Mouse (Mus musculus): ENCODE results near the gene Asgr2. TPM values are rescaled to one million over a fixed set of nuclear protein-coding genes. Genes with fewer than 3 reads are reported as not detected.

Gene Asgr2
- polyA plus RNA-seq, 1 experiment, result 1.3 TPM

DNA sequence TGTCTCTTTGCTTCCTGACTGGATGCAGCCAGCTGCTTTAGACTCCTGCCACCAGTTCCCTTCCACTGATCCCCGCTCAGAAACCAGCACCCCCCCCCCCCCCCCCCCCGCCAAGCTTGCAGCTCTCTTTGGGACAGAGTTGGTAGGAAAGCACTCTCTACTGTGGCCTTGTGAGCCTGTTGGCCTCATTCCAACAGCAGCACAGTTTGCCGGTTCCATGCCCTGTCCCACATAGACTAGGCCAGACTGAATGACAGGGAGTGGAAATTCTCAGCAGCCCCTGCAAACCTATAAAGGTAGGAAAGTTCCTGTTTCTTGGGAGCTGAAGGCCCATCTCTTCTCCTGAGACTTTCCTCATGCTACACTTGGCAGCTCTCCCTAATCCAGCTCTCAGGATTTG, 15.0 kb upstream of the Asgr2 start:
- H3K4me3 ChIP-seq (ENCODE audit: insufficient read depth, poor library complexity, severe bottlenecking), result no peak overlapping the region
- H3K79me3 ChIP-seq (ENCODE audit: low read depth), result no peaks in the 10 kb centered on the region
- H3K27me3 ChIP-seq (ENCODE audit: control insufficient read depth, insufficient read depth, insufficient read length), result no peaks in the 10 kb centered on the region
- H3K79me2 ChIP-seq (ENCODE audit: control insufficient read depth, insufficient read depth), result no peaks in the 10 kb centered on the region
- no peak for TF ChIP-seq MYOD1 (IDR thresholded peaks at IDR 0.05; ENCODE audit: control insufficient read depth, insufficient read length, low read depth)
- no peak for TF ChIP-seq MAX (IDR thresholded peaks at IDR 0.05)
- no peak for TF ChIP-seq USF1 (IDR thresholded peaks at IDR 0.05; ENCODE audit: low read depth)
- TF ChIP-seq CEBPB (IDR thresholded peaks at IDR 0.05; ENCODE audit: low read depth), result no peak
- no peak for TF ChIP-seq MYOG (IDR thresholded peaks at IDR 0.05; ENCODE audit: control insufficient read depth, extremely low read depth, insufficient read length)
- TF ChIP-seq FOSL1 (IDR thresholded peaks at IDR 0.05; ENCODE audit: insufficient read depth, low read length, poor library complexity, severe bottlenecking), result no peak
- H3ac ChIP-seq (ENCODE audit: control insufficient read depth, insufficient read length, low read depth), result no peak overlapping the region
- H3K36me3 ChIP-seq (ENCODE audit: control insufficient read depth, insufficient read depth), result no peaks in the 10 kb centered on the region

DNA sequence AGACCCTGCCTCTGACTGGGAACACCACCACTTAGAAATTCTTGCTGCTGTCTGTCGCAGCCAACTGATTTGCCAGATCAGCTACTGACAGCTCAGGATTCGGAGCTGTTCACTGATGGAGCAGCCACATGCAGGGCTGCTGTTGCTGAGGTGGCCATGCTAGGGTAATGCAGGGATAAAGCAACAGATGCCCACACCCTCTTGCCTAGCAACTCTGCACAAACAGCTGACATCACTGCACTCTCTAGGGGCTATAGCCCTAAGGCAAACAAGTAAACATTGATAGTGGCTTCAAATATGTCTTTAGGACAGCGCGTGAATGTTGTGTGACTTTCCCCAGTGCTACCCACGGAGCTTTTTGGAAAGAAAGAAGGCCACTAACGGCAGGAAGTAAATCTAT, 13.3 kb upstream of the Asgr2 start:
- H3K79me3 ChIP-seq (ENCODE audit: low read depth), result no peaks in the 10 kb centered on the region
- no peaks in the 10 kb centered on the region for H3K79me2 ChIP-seq (ENCODE audit: control insufficient read depth, insufficient read depth)
- H3K27me3 ChIP-seq (ENCODE audit: control insufficient read depth, insufficient read depth, insufficient read length), result no peaks in the 10 kb centered on the region
- no peak overlapping the region for H3ac ChIP-seq (ENCODE audit: control insufficient read depth, insufficient read length, low read depth)
- no peak overlapping the region for H3K4me3 ChIP-seq (ENCODE audit: insufficient read depth, poor library complexity, severe bottlenecking)
- TF ChIP-seq FOSL1 (IDR thresholded peaks at IDR 0.05; ENCODE audit: insufficient read depth, low read length, poor library complexity, severe bottlenecking) (no peak), CEBPB (IDR thresholded peaks at IDR 0.05; ENCODE audit: low read depth) (no peak), MYOG (IDR thresholded peaks at IDR 0.05; ENCODE audit: control insufficient read depth, extremely low read depth, insufficient read length) (no peak), CTCF (IDR thresholded peaks at IDR 0.05; ENCODE audit: control insufficient read depth, insufficient read depth, insufficient read length) (no peak), MAX (IDR thresholded peaks at IDR 0.05) (no peak), USF1 (IDR thresholded peaks at IDR 0.05; ENCODE audit: low read depth) (no peak), MYOD1 (IDR thresholded peaks at IDR 0.05; ENCODE audit: control insufficient read depth, insufficient read length, low read depth) (no peak)
- H3K36me3 ChIP-seq (ENCODE audit: control insufficient read depth, insufficient read depth), result no peaks in the 10 kb centered on the region

DNA sequence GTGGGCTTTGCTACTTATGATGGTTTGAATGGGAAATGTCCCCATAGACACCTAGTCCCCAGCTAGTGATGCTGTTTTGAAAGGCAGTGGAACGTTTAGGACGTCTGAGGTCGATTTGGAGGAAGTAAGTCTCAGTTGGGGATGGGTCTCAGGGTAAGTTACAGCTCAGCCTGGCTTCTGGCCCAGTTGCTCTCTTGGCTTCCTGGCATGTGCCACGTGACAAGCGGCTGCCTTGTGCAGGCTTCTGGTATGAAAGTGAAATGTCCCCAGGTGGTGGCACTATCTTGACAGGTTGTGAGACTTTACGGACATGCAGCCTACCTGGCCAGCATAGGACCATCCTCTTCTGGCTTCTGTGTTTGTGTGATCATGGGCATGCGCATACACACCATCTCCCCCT, 12.5 kb upstream of the Asgr2 start:
- no peaks in the 10 kb centered on the region for H3K36me3 ChIP-seq (ENCODE audit: control insufficient read depth, insufficient read depth)
- H3ac ChIP-seq (ENCODE audit: control insufficient read depth, insufficient read length, low read depth), result no peak overlapping the region
- H3K79me2 ChIP-seq (ENCODE audit: control insufficient read depth, insufficient read depth), result no peaks in the 10 kb centered on the region
- H3K79me3 ChIP-seq (ENCODE audit: low read depth), result no peaks in the 10 kb centered on the region
- H3K27me3 ChIP-seq (ENCODE audit: control insufficient read depth, insufficient read depth, insufficient read length), result no peaks in the 10 kb centered on the region
- TF ChIP-seq CTCF (IDR thresholded peaks at IDR 0.05; ENCODE audit: control insufficient read depth, insufficient read depth, insufficient read length) (no peak), FOSL1 (IDR thresholded peaks at IDR 0.05; ENCODE audit: insufficient read depth, low read length, poor library complexity, severe bottlenecking) (no peak), MYOD1 (IDR thresholded peaks at IDR 0.05; ENCODE audit: control insufficient read depth, insufficient read length, low read depth) (no peak), USF1 (IDR thresholded peaks at IDR 0.05; ENCODE audit: low read depth) (peak; percentile 51), MYOG (IDR thresholded peaks at IDR 0.05; ENCODE audit: control insufficient read depth, extremely low read depth, insufficient read length) (no peak), CEBPB (IDR thresholded peaks at IDR 0.05; ENCODE audit: low read depth) (no peak), MAX (IDR thresholded peaks at IDR 0.05) (peak; percentile 12)
- no peak overlapping the region for H3K4me3 ChIP-seq (ENCODE audit: insufficient read depth, poor library complexity, severe bottlenecking)

DNA sequence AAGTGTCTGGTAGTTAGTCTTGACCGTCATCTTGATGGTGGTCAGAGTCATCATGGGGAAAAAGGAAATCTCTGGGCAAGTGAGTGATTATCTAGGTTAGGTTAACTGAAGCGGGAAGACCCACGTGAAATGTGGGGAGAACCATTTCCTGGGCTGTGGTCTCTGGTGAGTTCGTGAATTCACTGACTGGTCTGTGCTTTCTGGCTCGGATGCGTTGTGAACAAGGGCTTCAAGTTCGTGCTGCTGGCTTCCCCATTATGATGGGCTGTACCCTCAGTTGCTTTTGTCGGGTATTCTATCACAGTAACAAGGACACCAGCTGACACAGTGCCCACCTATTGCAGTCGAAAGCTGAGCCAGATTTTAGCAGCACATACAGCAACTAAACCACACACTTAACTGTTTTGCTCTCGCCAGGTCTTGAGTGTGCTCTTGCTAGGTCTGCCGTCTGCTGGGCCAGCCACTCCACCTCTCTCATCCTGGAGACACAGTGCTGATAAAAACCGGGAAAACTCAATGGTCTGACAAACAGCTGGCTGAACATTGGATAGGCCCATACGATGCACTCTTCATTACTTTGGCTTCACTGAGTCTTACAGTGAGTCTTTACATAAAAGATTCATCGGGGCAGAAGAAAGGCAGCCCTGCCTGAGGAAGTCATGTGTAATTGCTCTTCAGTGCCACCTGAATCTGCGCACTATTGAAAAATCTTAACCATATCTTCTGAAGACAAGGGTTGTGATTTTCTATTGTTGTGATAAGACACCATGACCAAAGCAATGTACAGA, 11.4 kb upstream of the Asgr2 start:
- TF ChIP-seq USF1 (IDR thresholded peaks at IDR 0.05; ENCODE audit: low read depth) (no peak), CTCF (IDR thresholded peaks at IDR 0.05; ENCODE audit: control insufficient read depth, insufficient read depth, insufficient read length) (no peak), FOSL1 (IDR thresholded peaks at IDR 0.05; ENCODE audit: insufficient read depth, low read length, poor library complexity, severe bottlenecking) (no peak), MAX (IDR thresholded peaks at IDR 0.05) (no peak), CEBPB (IDR thresholded peaks at IDR 0.05; ENCODE audit: low read depth) (no peak), MYOD1 (IDR thresholded peaks at IDR 0.05; ENCODE audit: control insufficient read depth, insufficient read length, low read depth) (no peak), MYOG (IDR thresholded peaks at IDR 0.05; ENCODE audit: control insufficient read depth, extremely low read depth, insufficient read length) (no peak)
- Histone ChIP-seq H3ac (ENCODE audit: control insufficient read depth, insufficient read length, low read depth) (no peak overlapping the region), H3K79me2 (ENCODE audit: control insufficient read depth, insufficient read depth) (no peaks in the 10 kb centered on the region), H3K27me3 (ENCODE audit: control insufficient read depth, insufficient read depth, insufficient read length) (no peaks in the 10 kb centered on the region), H3K79me3 (ENCODE audit: low read depth) (no peaks in the 10 kb centered on the region), H3K36me3 (ENCODE audit: control insufficient read depth, insufficient read depth) (no peaks in the 10 kb centered on the region), H3K4me3 (ENCODE audit: insufficient read depth, poor library complexity, severe bottlenecking) (no peak overlapping the region)

DNA sequence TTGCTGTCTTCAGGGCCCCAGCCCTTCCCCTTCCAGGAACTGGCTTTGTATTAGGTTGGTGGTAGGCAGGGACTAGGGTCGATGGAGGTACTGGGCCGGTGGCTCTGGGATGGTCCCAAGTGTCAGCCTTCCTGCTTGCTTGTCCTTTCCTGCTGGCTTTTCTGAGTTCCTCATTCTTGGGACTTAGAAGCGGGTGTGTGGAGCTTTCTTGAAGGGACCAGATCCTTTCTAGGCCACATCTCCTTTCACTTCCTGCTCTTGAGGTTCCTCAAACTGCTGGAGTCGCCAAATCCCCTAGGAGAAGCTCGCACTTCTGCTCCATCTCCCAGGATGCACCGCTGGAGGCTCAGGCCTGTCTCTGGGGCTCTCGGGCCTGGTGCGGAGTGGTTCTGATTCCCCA, 7.9 kb upstream of the Asgr2 start:
- Histone ChIP-seq H3K79me3 (ENCODE audit: low read depth) (no peaks in the 10 kb centered on the region), H3K79me2 (ENCODE audit: control insufficient read depth, insufficient read depth) (no peaks in the 10 kb centered on the region), H3ac (ENCODE audit: control insufficient read depth, insufficient read length, low read depth) (no peak overlapping the region), H3K4me3 (ENCODE audit: insufficient read depth, poor library complexity, severe bottlenecking) (no peak overlapping the region), H3K27me3 (ENCODE audit: control insufficient read depth, insufficient read depth, insufficient read length) (no peaks in the 10 kb centered on the region), H3K36me3 (ENCODE audit: control insufficient read depth, insufficient read depth) (no peaks in the 10 kb centered on the region)
- TF ChIP-seq CEBPB (IDR thresholded peaks at IDR 0.05; ENCODE audit: low read depth), result no peak
- TF ChIP-seq MYOG (IDR thresholded peaks at IDR 0.05; ENCODE audit: control insufficient read depth, extremely low read depth, insufficient read length), result no peak
- no peak for TF ChIP-seq MYOD1 (IDR thresholded peaks at IDR 0.05; ENCODE audit: control insufficient read depth, insufficient read length, low read depth)
- no peak for TF ChIP-seq USF1 (IDR thresholded peaks at IDR 0.05; ENCODE audit: low read depth)
- no peak for TF ChIP-seq MAX (IDR thresholded peaks at IDR 0.05)
- no peak for TF ChIP-seq CTCF (IDR thresholded peaks at IDR 0.05; ENCODE audit: control insufficient read depth, insufficient read depth, insufficient read length)
- TF ChIP-seq FOSL1 (IDR thresholded peaks at IDR 0.05; ENCODE audit: insufficient read depth, low read length, poor library complexity, severe bottlenecking), result no peak
